Mouse (Mus musculus) G1E-ER4 (cell line): ENCODE data around the gene Rere. TPM values are rescaled to one million over a fixed set of nuclear protein-coding genes. Genes with fewer than 3 reads are reported as not detected.

Source experiments
- GATA1 ChIP-seq: IDR thresholded peaks from one replicate; pipeline ENCODE4 v1.8.0; 2012; ENCODE audit warnings: low read length, inconsistent platforms
- polyA plus RNA-seq: library from polyadenylated mRNA; stranded (reverse); fragments of >175 nt; gene quantifications from 2 replicates; pipeline ENCODE4 v1.2.3, GENCODE M21; 2012

Gene Rere
- polyA plus RNA-seq, 1 experiment: 282 TPM

DNA sequence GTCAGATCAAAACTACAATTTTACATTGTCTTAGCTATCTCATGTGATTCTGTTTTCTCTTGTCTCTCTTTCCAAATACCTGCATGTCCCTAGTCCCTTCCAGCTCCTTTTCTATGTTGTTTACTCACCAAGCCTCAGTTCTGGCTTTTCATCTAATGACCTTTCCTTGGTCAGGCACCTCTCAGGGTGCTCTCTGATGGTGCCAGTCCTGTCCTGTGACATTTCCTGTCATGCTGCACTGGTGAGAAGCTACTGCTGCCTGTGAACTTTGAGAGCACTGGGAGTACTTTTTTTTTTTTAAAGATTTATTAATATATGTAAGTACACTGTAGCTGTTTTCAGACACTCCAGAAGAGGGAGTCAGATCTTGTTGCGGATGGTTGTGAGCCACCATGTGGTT is 25.8 kb downstream of the Rere start:
- no peak for TF ChIP-seq GATA1

DNA sequence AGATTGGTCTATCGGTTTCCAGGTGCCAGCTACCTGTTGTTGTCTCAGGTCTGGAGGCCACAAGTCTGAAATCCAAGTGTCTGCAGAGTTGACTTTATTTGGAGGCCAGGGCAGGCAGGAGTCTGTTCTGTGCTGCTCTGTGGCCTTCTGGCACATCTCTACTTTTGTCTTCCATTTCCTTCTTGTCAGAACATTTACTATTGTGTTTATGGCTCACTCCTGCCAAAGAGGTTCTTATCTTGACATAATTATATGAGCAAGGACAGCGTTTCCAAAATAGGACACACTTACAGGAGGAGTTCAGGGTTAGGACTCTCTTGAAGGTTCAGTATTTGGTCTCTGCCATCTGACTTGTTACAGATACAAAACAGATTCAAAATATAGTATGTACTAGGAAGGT is 30.0 kb downstream of the Rere start:
- TF ChIP-seq GATA1: no peak

DNA sequence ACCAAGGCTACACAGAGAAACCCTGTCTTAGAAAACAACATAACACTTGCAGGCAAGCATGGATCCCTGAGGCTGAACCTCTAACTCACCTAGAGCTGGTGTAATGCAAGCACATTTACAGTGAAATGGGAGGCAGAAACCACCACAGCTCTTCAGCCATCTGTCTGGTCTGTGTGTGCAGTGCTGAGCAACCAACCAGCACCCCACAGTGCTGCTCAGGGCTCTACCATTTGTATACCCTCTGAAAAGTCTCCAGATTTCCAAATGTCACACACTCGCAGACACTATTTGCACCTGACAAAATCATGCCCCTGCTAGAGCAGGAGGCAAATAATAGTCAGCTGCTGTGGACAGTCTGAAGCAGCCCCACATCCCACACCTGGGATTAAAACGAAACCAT is 31.2 kb downstream of the Rere start:
- no peak for TF ChIP-seq GATA1

DNA sequence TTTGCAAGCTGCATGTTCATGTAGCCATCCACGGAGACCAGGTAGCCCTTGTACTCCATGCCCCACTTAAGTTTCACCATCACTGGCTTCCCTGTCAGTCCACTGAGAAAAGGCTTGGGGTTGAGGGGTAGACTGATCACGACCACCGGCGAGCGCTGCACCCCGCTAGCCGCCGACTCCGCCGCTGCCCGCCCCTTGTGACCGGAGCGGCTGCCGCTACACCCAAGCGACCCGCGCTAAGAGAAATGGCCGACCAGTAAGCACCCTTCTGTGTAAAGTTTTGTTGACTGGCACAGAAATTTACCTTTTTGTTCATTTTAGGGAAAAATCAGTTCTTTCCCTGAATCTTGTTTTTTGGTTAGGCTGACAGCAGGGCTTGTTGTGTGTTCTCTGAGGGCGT is 33.9 kb downstream of the Rere start:
- TF ChIP-seq GATA1: no peak

DNA sequence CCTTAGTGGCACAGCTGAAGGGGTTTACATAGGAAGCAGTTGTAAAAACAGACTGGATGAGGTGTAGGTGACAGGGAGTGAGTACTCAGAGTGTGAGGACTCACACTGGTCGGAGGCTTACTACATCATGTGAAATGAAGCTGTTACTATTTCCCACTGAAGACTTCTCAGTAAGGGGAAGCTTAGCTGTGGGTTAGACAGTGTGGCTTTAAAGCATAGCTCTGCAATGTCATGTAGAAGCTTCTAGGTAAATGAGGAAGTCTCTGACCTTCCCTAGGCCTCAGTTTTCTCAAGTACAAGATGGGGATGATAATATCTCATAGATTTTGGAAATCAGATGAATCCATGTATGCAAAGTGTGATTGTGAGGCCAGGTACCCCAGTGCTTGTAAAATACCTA is 35.1 kb downstream of the Rere start:
- no peak for TF ChIP-seq GATA1

DNA sequence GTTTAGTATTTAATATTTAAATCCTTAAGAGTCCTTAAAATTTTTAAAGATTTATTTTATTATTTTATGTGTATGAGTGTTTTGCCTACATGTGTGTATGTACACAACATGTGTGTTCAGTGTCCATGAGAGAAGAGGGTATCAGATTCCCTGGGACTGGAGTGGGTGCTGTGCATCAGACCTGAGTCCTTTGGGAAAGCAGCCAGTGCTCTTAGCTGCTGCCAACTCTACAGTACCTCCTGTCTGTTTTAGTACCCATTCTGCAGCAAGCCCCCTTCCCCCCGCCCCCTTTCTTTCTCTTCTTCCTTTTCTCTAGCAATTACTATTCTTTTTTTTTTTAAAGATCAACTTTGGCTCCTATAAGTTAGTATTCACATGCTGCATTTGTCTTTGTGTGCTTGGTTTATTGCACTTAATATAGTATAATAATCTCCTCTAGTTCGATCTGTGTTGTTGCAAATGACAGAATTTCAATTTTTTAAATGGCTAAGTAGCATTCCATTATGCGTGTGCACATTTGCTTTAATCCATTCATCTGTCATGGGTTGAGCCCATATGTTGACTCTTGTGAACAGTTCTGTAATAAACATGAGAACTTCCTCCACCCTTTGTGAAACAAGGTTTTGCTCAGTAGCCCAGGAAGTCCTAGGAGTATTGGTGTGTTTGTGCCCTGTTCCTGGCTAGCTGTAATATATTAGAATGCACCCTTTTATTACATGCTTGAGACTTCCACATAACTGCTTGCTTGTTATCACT is 43.8 kb downstream of the Rere start:
- TF ChIP-seq GATA1: no peak

DNA sequence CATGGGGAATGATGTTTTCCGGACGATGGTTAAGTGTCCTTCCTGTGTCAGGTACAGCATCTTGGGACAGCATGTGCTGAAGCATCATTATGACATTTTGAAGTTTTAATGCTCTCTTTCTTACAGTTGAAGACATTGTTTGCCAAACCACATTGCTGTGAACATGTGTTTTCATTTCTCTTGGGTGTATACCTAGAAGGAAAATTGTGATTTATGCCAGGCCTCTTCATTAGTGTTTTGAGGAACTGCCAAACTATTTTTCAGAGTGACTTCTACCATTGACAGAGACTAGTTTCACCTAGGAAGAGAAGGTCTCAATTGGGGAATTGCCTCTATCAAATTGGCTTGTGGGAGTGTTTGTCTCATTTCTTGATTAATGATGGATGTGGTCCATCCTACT is 44.6 kb downstream of the Rere start:
- no peak for TF ChIP-seq GATA1

DNA sequence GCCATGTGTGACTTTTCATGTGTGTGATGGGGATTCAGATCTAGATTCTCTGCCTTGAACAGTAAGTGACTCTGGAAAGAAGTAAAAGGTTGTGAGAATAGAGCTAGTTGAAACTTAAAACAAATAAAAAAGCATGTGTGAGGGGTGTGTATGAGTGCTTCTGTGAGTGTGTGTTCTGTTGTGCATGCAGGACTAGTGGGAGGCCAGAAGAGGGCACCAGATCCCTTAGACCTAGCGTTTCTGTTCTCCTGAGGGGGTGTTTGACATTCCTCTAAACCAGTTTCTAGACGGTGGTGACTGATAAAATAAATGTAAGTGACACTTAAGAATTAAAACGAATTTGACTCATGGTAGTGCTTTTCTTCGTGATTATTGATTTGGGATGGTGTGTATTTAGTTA is 46.0 kb downstream of the Rere start:
- TF ChIP-seq GATA1: no peak

DNA sequence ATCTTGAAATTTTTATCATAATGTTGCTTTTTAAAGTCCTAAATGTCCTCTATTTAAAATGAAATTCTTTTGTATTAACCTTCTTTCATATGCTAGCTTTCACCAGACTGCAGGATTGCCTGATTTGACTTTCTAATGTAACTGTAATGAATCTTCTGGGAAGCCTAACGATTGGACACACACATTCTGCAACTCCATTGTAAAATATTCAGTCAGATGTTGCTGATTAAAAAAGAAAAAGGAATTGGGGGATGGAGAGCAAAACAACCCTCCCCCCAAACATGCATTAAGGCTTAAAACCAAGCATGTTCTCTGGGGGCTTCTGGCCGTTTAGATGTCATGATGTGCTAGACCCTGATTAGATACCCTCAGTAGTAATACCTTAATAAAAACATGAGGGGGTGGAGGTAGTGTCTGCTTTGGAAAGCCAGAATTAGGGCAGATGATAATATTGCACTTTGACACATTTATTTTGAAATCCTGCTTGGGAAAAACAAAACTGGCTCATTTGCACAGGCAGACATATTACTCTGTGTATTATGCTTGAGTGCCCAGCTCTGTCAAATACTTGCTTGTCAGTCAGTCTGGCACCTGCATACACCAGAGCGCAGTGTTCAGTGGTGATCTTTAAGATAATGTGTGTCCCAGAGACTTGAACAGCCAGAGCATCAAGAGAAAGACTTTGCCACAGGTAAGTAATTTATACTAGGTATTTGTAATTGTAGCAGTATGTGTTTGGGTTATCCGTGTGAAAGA is 52.7 kb downstream of the Rere start:
- TF ChIP-seq GATA1: no peak

DNA sequence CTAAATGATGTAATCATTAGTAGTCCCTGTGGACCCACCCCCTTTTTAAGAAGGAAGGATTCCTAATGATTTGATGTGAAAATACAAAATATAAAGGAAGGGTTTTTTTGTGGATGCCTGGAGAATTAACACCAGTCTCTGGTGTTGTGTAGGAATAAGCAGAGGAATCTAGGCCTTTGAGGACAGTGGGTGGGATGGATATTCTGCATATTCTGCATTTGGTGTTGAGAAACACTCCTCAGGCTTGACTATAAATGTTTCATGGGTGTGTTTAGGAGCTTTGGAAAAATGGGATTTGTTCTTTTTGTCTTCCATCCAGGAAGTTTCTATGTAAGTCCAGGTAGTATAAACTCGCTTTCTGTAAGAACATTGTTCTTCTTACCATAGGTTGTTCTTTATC is 55.8 kb downstream of the Rere start:
- no peak for TF ChIP-seq GATA1

DNA sequence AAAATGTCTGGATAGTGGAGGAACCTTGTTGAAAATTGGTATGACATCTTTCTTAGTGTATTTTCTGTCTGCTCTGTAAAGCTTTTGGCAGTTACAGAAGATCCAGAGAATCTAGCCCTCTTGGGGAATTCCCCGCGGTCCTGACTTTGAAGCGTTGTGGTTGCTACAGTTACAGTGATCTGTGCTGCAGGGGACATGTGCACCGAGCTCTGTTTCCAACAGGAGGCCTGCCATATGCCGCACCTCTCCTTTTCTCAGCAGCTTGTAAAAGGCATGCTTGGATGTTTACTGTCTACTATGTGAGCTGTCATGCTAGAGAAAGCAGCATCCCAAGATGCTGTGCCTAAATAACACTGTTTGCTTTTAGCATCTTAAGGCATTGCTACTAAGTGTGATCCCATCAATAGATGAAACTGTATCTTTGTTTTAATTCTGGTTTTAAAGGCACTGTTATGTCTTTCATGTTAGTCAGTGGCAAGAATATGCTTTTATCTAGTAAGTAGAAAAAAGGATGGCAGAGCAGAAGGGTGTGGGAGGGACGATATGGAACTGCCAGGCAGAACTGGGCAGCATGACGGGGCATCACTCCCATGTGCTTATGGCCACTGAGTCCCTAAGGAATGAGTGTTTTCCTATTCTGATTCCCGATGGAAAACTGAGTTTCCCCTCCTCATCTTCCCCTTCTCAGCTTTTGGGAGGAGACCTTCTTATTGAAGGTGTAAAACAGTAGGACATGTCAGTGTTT is 57.6 kb downstream of the Rere start:
- no peak for TF ChIP-seq GATA1

DNA sequence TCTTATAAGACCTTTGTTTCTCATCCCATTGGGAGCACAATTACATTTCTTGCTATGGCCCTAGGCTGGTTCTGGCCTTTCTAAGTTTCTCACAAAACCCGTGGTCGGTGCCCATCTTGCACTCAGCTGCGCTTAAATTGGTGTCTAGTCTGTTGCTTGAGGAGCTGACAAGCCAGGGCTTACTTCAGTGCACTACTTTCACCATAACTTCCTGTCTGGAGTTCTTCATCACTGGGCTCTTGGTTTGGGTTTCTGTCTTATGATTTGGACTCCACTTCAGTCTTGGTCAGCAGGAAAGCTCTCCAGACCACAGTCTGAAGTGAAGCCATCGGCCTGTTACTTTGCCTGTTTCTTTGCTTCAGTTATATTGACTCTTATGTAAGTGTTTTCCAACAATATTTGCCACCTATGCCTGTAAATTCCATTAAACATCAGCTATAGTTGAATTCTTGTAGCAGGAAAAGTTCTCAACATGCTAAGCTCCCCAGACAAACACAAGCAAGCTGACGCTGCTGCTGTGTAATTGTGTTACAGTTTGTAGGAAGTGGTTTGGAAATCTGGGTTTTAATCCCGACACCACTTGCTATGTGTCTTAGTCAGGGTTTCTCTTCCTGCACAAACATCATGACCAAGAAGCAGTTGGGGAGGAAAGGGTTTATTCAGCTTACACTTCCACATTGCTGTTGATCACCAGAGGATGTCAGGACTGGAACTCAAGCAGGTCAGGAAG is 59.5 kb downstream of the Rere start:
- no peak for TF ChIP-seq GATA1

DNA sequence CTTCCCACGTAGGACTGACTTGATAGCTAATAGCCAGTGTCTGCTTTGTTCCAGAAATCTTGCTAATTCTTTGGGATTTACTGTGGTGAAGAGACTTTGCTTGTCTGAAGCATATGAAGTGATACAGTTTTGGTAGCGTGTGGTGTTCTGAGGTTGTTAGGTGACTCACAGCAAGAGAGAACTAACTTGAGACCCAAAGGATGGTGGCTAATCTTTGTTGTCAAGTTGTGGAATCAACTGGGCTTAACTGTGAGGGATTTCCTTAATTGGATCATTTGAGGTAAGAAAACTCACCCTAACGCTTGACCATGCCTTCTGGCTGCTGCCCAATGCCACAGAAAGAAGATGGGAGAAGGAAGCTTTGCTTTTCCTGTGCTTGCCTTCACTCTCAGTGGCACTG is 63.1 kb downstream of the Rere start:
- TF ChIP-seq GATA1: no peak

DNA sequence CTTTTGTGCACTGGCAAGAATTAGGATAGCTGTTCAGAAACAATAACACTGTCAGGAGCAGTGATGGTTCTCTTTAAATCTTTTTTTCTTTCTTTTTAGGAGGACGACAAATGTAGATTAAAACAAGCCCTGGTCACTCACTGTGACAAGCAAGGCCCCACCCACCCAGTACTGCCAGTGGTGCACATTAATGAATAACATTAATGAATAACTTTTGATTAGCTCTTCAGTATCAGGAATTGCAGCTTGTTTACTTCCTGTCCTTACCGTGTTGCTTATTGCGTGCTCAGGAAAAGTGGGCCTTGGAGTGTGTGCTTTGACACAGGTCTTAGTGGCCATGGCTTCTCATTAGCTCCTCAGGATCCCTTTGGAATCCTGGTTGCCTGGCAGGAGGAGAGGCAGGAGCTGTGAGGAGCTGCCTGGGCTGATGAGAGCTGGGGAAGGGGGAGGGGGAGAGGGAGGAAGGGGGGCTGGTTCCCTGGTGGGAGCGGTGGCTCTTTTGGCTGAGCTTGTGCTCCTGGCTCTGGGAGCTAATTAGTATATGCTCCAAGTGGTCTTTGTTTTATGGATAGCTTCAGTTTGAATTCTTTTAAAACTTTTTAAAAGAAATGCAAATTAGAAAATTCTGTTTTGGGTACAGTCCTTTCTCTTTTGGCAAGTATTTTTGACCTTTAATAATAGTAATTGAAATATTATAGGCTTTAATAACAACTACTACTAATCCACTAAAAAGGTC is 65.4 kb downstream of the Rere start:
- no peak for TF ChIP-seq GATA1

DNA sequence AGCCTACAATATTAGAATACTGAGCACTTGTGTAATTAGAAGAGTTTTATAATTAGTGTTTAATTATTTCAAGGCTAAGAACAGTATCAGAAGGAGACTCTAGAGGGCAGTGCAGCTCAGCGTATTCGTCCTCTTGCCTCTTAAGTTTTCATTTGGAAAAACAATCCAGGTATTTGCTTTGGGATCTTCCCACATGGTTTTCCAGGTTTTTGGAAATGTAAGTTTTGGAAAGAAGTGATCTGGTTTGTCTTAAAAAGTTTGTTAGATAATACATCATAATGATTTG is 65.9 kb downstream of the Rere start:
- no peak for TF ChIP-seq GATA1

DNA sequence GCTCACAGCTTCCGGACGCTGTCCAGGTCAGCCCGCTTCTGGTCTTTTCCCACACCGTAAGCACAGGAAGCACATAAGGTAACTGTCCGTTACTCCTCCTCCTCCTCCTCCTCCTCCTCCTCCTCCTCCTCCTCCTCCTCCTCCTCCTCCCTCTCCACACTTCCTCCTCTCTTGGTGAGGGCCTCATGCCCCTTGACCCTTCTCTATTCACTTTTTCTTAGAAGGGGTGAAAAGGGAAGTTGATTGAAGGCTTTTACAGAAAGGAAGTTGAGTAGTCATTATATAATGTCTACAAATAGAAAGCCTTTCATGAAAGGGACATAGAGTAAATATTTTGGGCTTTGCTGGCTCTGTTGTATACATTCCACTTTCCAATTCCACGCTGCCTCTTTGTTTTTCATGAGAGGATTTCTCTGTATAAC is 68.2 kb downstream of the Rere start:
- no peak for TF ChIP-seq GATA1
